Mouse (Mus musculus): Measurements from ENCODE around the gene Zfp987. TPM values are rescaled to one million over a fixed set of nuclear protein-coding genes. Genes with fewer than 3 reads are reported as not detected.

Gene Zfp987
- 1 to 10 TPM; 1.7 to 1.9 TPM for total RNA-seq (2023)

DNA sequence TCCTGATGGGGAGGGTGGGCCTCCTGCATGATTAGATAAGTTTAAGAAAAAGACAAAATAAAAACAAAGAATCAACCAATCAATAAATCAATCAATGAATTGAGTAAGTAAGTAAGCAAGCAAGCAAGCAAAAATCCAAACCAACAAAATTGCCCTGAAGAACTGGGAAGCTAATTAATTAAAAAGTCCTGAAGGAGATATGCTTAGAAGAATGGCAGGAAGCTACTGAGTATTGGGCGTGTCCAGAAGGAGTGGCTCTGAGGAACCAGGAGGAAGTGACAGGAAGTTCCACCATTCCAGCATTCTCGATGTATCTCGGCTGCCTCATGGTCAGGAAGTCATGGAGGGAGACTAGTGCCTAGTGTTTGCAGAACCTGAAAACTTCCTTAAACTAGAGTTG, at the start of gene Zfp987:
Gene Zfp987 (plus strand): TSS at position 301 of the 400 bp plus-strand sequence.

DNA sequence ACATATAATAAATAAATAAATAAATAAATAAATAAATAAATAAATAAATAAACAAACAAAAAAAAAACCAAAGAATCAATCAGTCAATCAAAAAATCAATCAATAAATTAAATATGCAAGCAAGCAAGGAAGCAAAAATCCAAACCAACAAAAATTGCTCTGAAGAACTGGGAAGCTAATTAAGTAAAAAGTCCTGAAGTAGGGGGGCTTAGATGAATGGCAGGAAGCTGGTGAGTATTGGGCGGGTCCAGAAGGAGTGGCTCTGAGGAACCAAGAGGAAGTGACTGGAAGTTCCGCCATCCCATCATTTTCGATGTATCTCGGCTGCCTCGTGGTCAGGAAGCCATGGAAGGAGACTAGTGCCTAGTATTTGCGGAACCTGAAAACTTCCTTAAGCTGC, 59.4 kb downstream of the Zfp987 start, which contains the start of gene Zfp600:
Gene Zfp600 (plus strand): TSS at position 301 of the 400 bp plus-strand sequence.

Other genes starting within 250 kb of the Zfp987 start
- not detected for gene Zfp986, start 228.5 kb upstream of the Zfp987 start, total RNA-seq (2023)
- not detected for gene Zfp600, start 59.5 kb downstream of the Zfp987 start, total RNA-seq (2023)

All from T-cell, adult 66 days (primary cell).